Mouse (Mus musculus) embryonic fibroblast, embryonic 13.5 days (primary cell): ENCODE results near the gene Npff. TPM values are rescaled to one million over a fixed set of nuclear protein-coding genes. Genes with fewer than 3 reads are reported as not detected.

Experiments
- H3K27ac ChIP-seq: 2 replicates; pipeline ENCODE4 v1.5.1; 2012; ENCODE audit warnings: low read length, control low read depth, inconsistent platforms; ENCODE audit not compliant: insufficient read depth
- H3K4me1 ChIP-seq: 2 replicates; pipeline ENCODE4 v1.6.1; 2011; ENCODE audit warnings: low read length; ENCODE audit not compliant: control insufficient read depth, insufficient read depth
- H3K4me3 ChIP-seq: 2 replicates; pipeline ENCODE4 v1.5.1; 2011; ENCODE audit warnings: mild to moderate bottlenecking, control low read depth, low read length; ENCODE audit not compliant: insufficient read depth
- CTCF ChIP-seq: IDR thresholded peaks from 2 replicates; pipeline ENCODE4 v1.5.1; 2011; ENCODE audit warnings: mild to moderate bottlenecking, control low read depth, low read length, moderate library complexity, borderline replicate concordance; ENCODE audit not compliant: insufficient read depth
- POLR2A ChIP-seq: IDR thresholded peaks from 2 replicates; pipeline ENCODE4 v1.6.1; 2011; ENCODE audit warnings: low read depth, mild to moderate bottlenecking, control low read depth, low read length, moderate library complexity
- polyA plus RNA-seq: library from polyadenylated mRNA; stranded (reverse); fragments of >200 nt; gene quantifications from 2 replicates; pipeline ENCODE4 v1.2.4, GENCODE M21; 2011; ENCODE audit warnings: low read depth; ENCODE audit not compliant: missing spikeins, insufficient read length

Gene Npff
- polyA plus RNA-seq, 1 experiment = 1.4 TPM

GRCm38 (mm10) chr15:102505770-102506463 is 18.8 kb downstream of the Npff start:
- TF ChIP-seq CTCF (no peak), POLR2A (no peak)
- Histone ChIP-seq H3K4me3 (no peak overlapping the region), H3K4me1 (no peaks in the 10 kb centered on the region), H3K27ac (no peak overlapping the region)

GRCm38 (mm10) chr15:102505073-102505769 is 19.5 kb downstream of the Npff start:
- no peak for TF ChIP-seq POLR2A
- no peak for TF ChIP-seq CTCF

GRCm38 (mm10) chr15:102503924-102504782 is 20.6 kb downstream of the Npff start:
- H3K4me3 ChIP-seq = no peak overlapping the region
- no peak overlapping the region for H3K27ac ChIP-seq
- TF ChIP-seq CTCF (no peak), POLR2A (no peak)
- H3K4me1 ChIP-seq = no peaks in the 10 kb centered on the region

More at GRCm38 (mm10) chr15:102505073-102505769, 19.5 kb downstream of the Npff start:
- H3K4me3 ChIP-seq = no peak overlapping the region
- H3K4me1 ChIP-seq = no peaks in the 10 kb centered on the region
- no peak overlapping the region for H3K27ac ChIP-seq

- no peak for TF ChIP-seq CTCF
- no peak for TF ChIP-seq POLR2A
- no peak within 1 kb of the TSS for H3K4me3 ChIP-seq
- no peak within 1 kb of the TSS for H3K27ac ChIP-seq
- H3K4me1 ChIP-seq = no peaks in the 10 kb centered on the region
These were observed 21.3 kb downstream of the Npff start, which contains the start of gene Gm10337 for GRCm38 (mm10) chr15:102503447-102503846. TSS of gene Gm10337 (plus strand) at chr15:102503722.

- no peaks in the 10 kb centered on the region for H3K4me1 ChIP-seq
- TF ChIP-seq CTCF (no peak), POLR2A (no peak)
- no peak overlapping the region for H3K27ac ChIP-seq
- no peak overlapping the region for H3K4me3 ChIP-seq
These were observed 22.4 kb downstream of the Npff start for GRCm38 (mm10) chr15:102502254-102502840.

- H3K4me1 ChIP-seq = no peaks in the 10 kb centered on the region
- H3K4me3 ChIP-seq = no peak overlapping the region
- TF ChIP-seq POLR2A = no peak
- no peak for TF ChIP-seq CTCF
- H3K27ac ChIP-seq = no peak overlapping the region
These were observed 23.5 kb downstream of the Npff start for GRCm38 (mm10) chr15:102501084-102501814.

GRCm38 (mm10) chr15:102500479-102500878 is 24.3 kb downstream of the Npff start:
- TF ChIP-seq CTCF (no peak), POLR2A (no peak)
- H3K4me1 ChIP-seq = no peaks in the 10 kb centered on the region
- no peak overlapping the region for H3K4me3 ChIP-seq
- no peak overlapping the region for H3K27ac ChIP-seq

GRCm38 (mm10) chr15:102499851-102500250 is 24.9 kb downstream of the Npff start:
- H3K4me1 ChIP-seq = no peaks in the 10 kb centered on the region
- TF ChIP-seq CTCF = no peak
- no peak for TF ChIP-seq POLR2A
- H3K27ac ChIP-seq = no peak overlapping the region
- H3K4me3 ChIP-seq = no peak overlapping the region

- TF ChIP-seq CTCF (no peak), POLR2A (no peak)
- Histone ChIP-seq H3K4me1 (no peaks in the 10 kb centered on the region), H3K27ac (no peak overlapping the region), H3K4me3 (no peak overlapping the region)
These were observed 25.4 kb downstream of the Npff start for GRCm38 (mm10) chr15:102499370-102499769.
